Mouse (Mus musculus) G1E (cell line): ENCODE results near the gene Calhm1. TPM values are rescaled to one million over a fixed set of nuclear protein-coding genes. Genes with fewer than 3 reads are reported as not detected.

Experiments used
- ATAC-seq: 2 replicates; pipeline ENCODE4 v1.8.0; 2016; ENCODE audit warnings: mild to moderate bottlenecking; ENCODE audit not compliant: insufficient number of reproducible peaks, poor library complexity, low FRiP score, severe bottlenecking; ENCODE audit errors: extremely low read depth
- DNase-seq: peaks from one replicate; pipeline ENCODE4 v3.0.0; 2012; ENCODE audit warnings: low spot score
- H3K27me3 ChIP-seq: 2 replicates; pipeline ENCODE4 v1.6.1; 2012; ENCODE audit warnings: mild to moderate bottlenecking, low read length, inconsistent platforms; ENCODE audit not compliant: insufficient read depth
- H3K36me3 ChIP-seq: replicated peaks from 2 replicates; pipeline ENCODE3; 2012; ENCODE audit warnings: mild to moderate bottlenecking, inconsistent platforms
- H3K4me1 ChIP-seq: 2 replicates; pipeline ENCODE4 v1.6.1; 2012; ENCODE audit warnings: low read depth, low read length, inconsistent platforms, mixed read lengths; ENCODE audit not compliant: insufficient read depth
- H3K4me3 ChIP-seq: 2 replicates; pipeline ENCODE4 v1.5.1; 2012; ENCODE audit warnings: low read depth, mild to moderate bottlenecking, inconsistent platforms, low read length, moderate library complexity, mixed read lengths
- H3K9me3 ChIP-seq: replicated peaks from 2 replicates; pipeline ENCODE4 v1.6.1; 2012; ENCODE audit warnings: inconsistent platforms
- CTCF ChIP-seq: IDR thresholded peaks from 2 replicates; pipeline ENCODE4 v1.5.1; 2012; ENCODE audit warnings: low read depth, low read length, inconsistent platforms, mixed read lengths
- GATA1 ChIP-seq: IDR thresholded peaks from 2 replicates; pipeline ENCODE4 v1.6.1; 2012; ENCODE audit warnings: borderline replicate concordance, low read length, inconsistent platforms, mixed read lengths
- GATA2 ChIP-seq: IDR thresholded peaks from 2 replicates; pipeline ENCODE4 v1.6.1; 2012; ENCODE audit warnings: low read depth, low read length, inconsistent platforms, borderline replicate concordance
- POLR2AphosphoS5 ChIP-seq: IDR thresholded peaks from 2 replicates; pipeline ENCODE4 v1.6.1; 2012; ENCODE audit warnings: low read depth, low read length, inconsistent platforms; ENCODE audit not compliant: insufficient replicate concordance
- TAL1 ChIP-seq: conservative IDR thresholded peaks from 2 replicates; pipeline ENCODE4 v1.6.1; 2012; ENCODE audit warnings: low read depth, low read length, inconsistent platforms, mixed read lengths
- polyA plus RNA-seq: library from polyadenylated mRNA; stranded (reverse); fragments of >175 nt; gene quantifications from 2 replicates; pipeline ENCODE4 v1.2.3, GENCODE M21; 2012
- total RNA-seq, 2 experiments: library from RNA; stranded (forward) in 1 of 2; stranded (reverse) in 1 of 2; fragments of 200-1000 nt in 1 of 2; fragments of >200 nt in 1 of 2; fragmentation: Nextera tagmentation in 1 of 2; gene quantifications; 2 replicates each; pipeline ENCODE4 v1.2.3; 2014 to 2017

Gene Calhm1
- total and polyA plus RNA-seq, 3 experiments = not detected

DNA sequence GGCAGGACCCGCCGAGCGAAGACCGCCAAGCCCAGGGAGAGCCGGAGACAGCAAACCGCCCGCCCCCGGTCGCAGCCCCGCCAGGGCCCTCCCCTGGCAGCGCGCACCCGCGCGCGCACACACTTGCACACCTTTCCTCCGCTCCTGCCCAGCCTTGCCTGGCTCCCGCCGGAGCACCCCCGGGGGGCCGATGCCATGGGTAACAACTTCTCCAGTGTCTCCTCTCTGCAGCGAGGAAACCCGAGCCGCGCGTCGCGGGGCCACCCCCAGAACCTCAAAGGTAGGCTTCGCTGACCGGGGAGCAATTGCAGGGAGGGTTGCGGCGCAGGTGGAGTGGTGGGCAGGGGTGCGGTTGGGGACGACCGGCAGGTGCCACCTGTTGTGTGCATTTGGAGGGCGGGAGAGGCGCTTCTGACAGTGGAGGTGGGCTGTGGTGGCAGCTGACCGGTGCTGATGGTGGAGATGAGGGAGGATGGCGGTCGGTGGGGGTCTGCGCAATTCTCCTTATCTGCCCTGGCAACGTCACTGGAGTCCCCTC lies 35.3 kb upstream of the Calhm1 start:
- no peaks in the 10 kb centered on the region for H3K4me1 ChIP-seq
- DNase-seq (no peak), ATAC-seq (no peak)
- H3K9me3 ChIP-seq = peaks cover 14% of the 10 kb centered on the region; the same call in 1 of the 2 replicates
- peaks cover 8% of the 10 kb centered on the region; the same call in 1 of the 2 replicates for H3K27me3 ChIP-seq
- H3K36me3 ChIP-seq = no peaks in the 10 kb centered on the region
- H3K4me3 ChIP-seq = no peak overlapping the region; the same call in 1 of the 2 replicates
- TF ChIP-seq CTCF (no peak), GATA2 (no peak), POLR2AphosphoS5 (no peak), TAL1 (no peak), GATA1 (no peak)

DNA sequence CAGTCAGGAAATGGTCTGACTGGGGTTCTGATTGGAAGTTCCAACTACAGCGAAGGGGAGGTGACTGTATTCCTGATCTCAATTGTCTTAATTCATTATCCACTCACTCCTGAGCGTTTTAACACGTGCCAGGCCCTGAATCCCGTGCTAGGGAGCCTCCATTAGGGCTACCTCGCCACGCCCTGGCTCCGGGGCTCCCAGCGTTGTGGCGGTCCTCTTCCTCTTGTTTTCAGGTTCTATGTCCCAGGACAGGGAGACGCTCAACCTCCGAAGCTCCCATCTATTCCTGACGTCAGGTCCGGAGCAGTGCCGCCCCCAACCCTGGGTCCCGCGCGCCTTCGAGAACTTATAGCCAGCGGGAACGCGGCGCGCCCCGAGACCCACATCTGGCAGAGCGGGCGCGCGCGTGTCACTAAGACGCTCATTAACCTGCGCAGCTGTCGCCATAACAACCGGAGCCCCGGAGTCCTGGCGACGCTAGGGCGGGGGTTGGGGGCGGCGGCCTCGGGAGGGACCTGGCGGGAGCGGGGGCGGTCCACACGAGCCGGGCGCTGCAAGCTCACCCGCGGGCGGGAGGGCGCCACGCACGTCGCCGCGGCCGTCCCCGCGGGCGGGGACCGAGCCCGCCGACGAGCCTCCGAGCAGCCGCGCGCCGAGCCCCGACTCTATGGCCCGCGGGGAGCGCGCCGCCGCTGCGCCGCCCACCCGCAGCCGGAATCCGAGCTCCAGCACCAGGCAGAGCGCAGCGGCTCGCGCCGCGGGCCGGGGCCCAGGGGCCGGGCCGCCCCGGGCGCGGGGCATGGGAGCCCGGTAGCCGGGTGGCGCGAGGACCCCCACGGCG lies 34.6 kb upstream of the Calhm1 start, which contains the start of gene Neurl1a:
Gene Neurl1a, plus strand, starts transcription at position 390 of the 841 bp plus-strand sequence.
- ATAC-seq = no peak
- H3K27me3 ChIP-seq = peaks cover 8% of the 10 kb centered on the region; the same call in 1 of the 2 replicates
- no peak for DNase-seq

DNA sequence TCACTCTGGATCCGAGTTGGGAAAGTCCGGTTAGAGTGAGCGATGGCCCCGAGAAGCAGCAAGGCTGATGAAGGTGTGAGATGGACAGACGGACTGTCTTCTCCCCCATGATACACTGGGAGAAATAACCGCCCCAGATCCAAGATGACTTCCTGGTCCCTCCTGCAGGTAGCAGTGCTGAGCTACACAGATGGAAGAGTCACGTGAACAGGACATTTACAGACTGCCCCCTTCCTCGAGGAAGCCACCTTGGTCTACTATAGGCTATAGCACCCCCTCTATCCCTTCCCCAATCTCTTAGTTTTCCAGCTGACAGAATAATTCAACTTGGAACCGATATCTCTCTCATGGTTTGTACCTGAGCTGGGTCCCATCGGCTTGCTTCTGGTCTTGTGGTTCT lies 33.9 kb upstream of the Calhm1 start:
- H3K9me3 ChIP-seq = peaks cover 14% of the 10 kb centered on the region; the same call in 1 of the 2 replicates
- DNase-seq (no peak), ATAC-seq (no peak)
- H3K4me3 ChIP-seq = no peak overlapping the region
- H3K27me3 ChIP-seq = peaks cover 8% of the 10 kb centered on the region; the same call in 1 of the 2 replicates
- no peaks in the 10 kb centered on the region for H3K36me3 ChIP-seq
- TF ChIP-seq GATA2 = no peak
- TF ChIP-seq GATA1 = no peak
- no peak for TF ChIP-seq POLR2AphosphoS5
- TF ChIP-seq TAL1 = no peak
- no peak for TF ChIP-seq CTCF
- no peaks in the 10 kb centered on the region; the same call in 1 of the 2 replicates for H3K4me1 ChIP-seq

More for the DNA sequence above, 34.6 kb upstream of the Calhm1 start, which contains the start of gene Neurl1a:
- Histone ChIP-seq H3K9me3 (peaks cover 14% of the 10 kb centered on the region; the same call in 1 of the 2 replicates), H3K36me3 (no peaks in the 10 kb centered on the region), H3K4me1 (no peaks in the 10 kb centered on the region; the same call in 1 of the 2 replicates), H3K4me3 (no peak within 1 kb of the TSS; the same call in 1 of the 2 replicates)
- TF ChIP-seq POLR2AphosphoS5 = no peak
- no peak for TF ChIP-seq GATA1
- TF ChIP-seq TAL1 = no peak
- no peak for TF ChIP-seq GATA2
- TF ChIP-seq CTCF = no peak

GRCm38 (mm10) chr19:47176916-47177505 lies 33.0 kb upstream of the Calhm1 start:
- TF ChIP-seq CTCF = no peak
- no peak for TF ChIP-seq TAL1
- no peak for TF ChIP-seq POLR2AphosphoS5
- no peak for TF ChIP-seq GATA2
- no peak for TF ChIP-seq GATA1
- Histone ChIP-seq H3K4me1 (no peaks in the 10 kb centered on the region; the same call in 1 of the 2 replicates), H3K9me3 (peaks cover 12% of the 10 kb centered on the region; the same call in 1 of the 2 replicates), H3K36me3 (no peaks in the 10 kb centered on the region), H3K4me3 (no peak overlapping the region), H3K27me3 (peaks cover 8% of the 10 kb centered on the region; the same call in 1 of the 2 replicates)
- DNase-seq (no peak), ATAC-seq (no peak)

- Histone ChIP-seq H3K36me3 (no peaks in the 10 kb centered on the region), H3K9me3 (peaks cover 11% of the 10 kb centered on the region; the same call in 1 of the 2 replicates), H3K27me3 (peaks cover 8% of the 10 kb centered on the region; the same call in 1 of the 2 replicates), H3K4me3 (no peak overlapping the region), H3K4me1 (no peaks in the 10 kb centered on the region; the same call in 1 of the 2 replicates)
- TF ChIP-seq POLR2AphosphoS5 (no peak), GATA1 (no peak), GATA2 (no peak), CTCF (no peak), TAL1 (no peak)
- ATAC-seq (no peak), DNase-seq (no peak)
These were observed 31.4 kb upstream of the Calhm1 start for GRCm38 (mm10) chr19:47175472-47175871.

DNA sequence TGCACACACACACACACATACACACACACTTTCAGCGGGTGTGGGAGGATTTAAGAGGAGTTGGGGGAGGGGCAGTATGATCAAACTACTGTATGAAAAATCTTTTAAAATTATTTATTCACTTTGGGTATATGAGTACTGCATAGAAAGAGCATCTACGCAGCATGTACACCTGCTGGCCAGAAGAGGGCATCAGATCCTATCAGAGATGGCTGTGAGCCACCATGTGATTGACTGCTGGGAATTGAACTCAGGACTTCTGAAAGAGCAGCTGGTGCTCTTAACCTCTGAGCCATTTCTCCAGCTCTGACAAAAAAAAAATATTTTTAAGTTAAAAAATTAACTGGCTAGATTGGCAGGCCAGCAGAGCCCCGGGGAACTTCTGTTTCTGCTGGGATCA lies 30.5 kb upstream of the Calhm1 start:
- H3K27me3 ChIP-seq = peaks cover 7% of the 10 kb centered on the region; the same call in 1 of the 2 replicates
- H3K4me1 ChIP-seq = no peaks in the 10 kb centered on the region; the same call in 1 of the 2 replicates
- DNase-seq (no peak), ATAC-seq (no peak)
- H3K9me3 ChIP-seq = peaks cover 11% of the 10 kb centered on the region; the same call in 1 of the 2 replicates
- TF ChIP-seq TAL1 (no peak), CTCF (0 out of 2 replicates have a peak, but pooled peaks have one; percentile 10), GATA2 (no peak), POLR2AphosphoS5 (no peak), GATA1 (no peak)
- H3K4me3 ChIP-seq = no peak overlapping the region
- H3K36me3 ChIP-seq = no peaks in the 10 kb centered on the region
